Mouse (Mus musculus) hematopoietic stem cell, adult 5-6 weeks (primary cell): Measurements from ENCODE around the gene Gm9803. TPM values are rescaled to one million over a fixed set of nuclear protein-coding genes. Genes with fewer than 3 reads are reported as not detected.

ENCODE experiments used
- ATAC-seq, 2 experiments: fragments of 125-278 bp in 1 of 2; replicated peaks in 1 of 2; 2 replicates each; pipeline ENCODE4 v1.8.0; 2016 to 2017; ENCODE audit warnings: inconsistent platforms in 2 of 2, mild to moderate bottlenecking in 2 of 2, moderate number of reproducible peaks in 2 of 2, low read depth in 1 of 2, moderate TSS enrichment in 1 of 2; ENCODE audit not compliant: low FRiP score in 2 of 2, poor library complexity in 2 of 2, severe bottlenecking in 2 of 2, insufficient read depth in 1 of 2, low TSS enrichment in 1 of 2
- total RNA-seq: library from RNA; stranded (forward); fragments of 172-1452, 232-1000 nt; gene quantifications from 2 replicates; pipeline ENCODE4 v1.2.3, GENCODE M21; 2017

The Gm9803 gene
- total RNA-seq, 1 experiment from 2014 or later, result 2.0 TPM

- no peak for ATAC-seq
Observed at GRCm38 (mm10) chr10:43550923-43551322, 27.0 kb downstream of the Gm9803 start.

GRCm38 (mm10) chr10:43551388-43551787, 27.5 kb downstream of the Gm9803 start:
- ATAC-seq, result no peak

DNA sequence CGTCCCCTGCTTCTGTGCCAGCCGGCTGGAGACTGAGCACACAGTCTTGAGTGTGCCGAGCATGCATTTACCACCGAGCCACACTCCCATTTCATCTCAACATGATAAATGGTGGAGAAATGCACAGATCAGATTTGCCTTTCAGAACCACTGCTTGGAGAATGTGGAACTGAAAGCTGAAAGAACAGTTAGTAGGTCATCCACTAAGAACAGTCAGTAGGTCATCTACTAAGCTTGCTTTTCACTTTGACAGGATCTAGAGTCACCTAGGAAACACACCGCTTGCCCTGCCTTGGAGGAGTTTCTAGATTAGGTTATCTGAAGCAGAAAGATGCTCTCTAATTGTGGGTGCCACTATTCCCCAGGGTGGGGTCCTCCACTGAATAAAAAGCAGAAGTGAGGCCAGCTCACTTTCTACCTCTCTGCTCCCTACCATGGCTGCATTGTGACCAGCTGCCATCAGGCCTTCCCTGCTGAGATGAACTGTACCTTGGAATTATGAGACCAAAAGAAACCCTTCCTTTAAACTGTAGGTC, 33.8 kb downstream of the Gm9803 start:
- ATAC-seq, result no peak

- no peak for ATAC-seq
Observed at GRCm38 (mm10) chr10:43559313-43559712, 35.4 kb downstream of the Gm9803 start.

- ATAC-seq, result no peak
Observed at GRCm38 (mm10) chr10:43560765-43561164, 36.9 kb downstream of the Gm9803 start.

DNA sequence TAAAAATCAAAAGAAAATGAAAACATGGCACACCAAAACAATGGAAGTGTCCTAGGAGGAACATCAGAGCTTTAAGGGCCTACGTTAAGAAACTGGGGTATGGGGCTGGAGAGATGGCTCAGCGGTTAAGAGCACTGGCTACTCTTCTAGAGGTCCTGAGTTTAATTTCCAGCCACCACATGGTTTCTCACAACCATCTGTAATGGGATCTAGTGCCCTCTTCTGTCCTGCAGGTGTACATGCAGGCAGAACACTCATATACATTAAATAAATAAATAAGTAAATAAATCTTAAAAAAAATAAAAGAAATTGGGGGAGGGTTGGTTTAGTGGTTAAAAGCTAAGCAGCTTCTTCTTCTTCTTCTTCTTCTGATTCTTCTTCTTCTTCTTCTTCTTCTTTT, 37.4 kb downstream of the Gm9803 start:
- ATAC-seq, result no peak

Other genes with a start within 250 kb of the Gm9803 start
- gene Bend3, start 45.3 kb upstream of the Gm9803 start, total RNA-seq, result 5.3 and 6.8 TPM in 2 replicates
- 45.8 and 46.2 TPM in 2 replicates for gene 1700021F05Rik, start 16.9 kb downstream of the Gm9803 start, total RNA-seq
- gene Cd24a, start 54.2 kb downstream of the Gm9803 start, total RNA-seq, result 515 and 534 TPM in 2 replicates